Mouse (Mus musculus) hindbrain, embryonic 12.5 days (tissue): ENCODE results near the gene Mpig6b. TPM values are rescaled to one million over a fixed set of nuclear protein-coding genes. Genes with fewer than 3 reads are reported as not detected.
A peak's percentile ranks its signal among the peaks of the same experiment; 100 is the strongest.

Source experiments
- ATAC-seq: fragments of 200-750 bp; cut with Nextera tagmentation; 2 replicates; pipeline ENCODE4 v1.8.0; 2017; ENCODE audit warnings: moderate TSS enrichment; ENCODE audit not compliant: low FRiP score
- H3K27ac ChIP-seq: fragments of 300-500 bp; sonication (generic); 2 replicates; pipeline ENCODE4 v1.5.1; 2016; ENCODE audit warnings: mild to moderate bottlenecking
- H3K27me3 ChIP-seq: fragments of 300-500 bp; sonication (generic); 2 replicates; pipeline ENCODE4 v1.6.1; 2016; ENCODE audit warnings: mild to moderate bottlenecking
- H3K36me3 ChIP-seq: fragments of 300-500 bp; sonication (generic); 2 replicates; pipeline ENCODE4 v1.6.1; 2016; ENCODE audit warnings: mild to moderate bottlenecking
- H3K4me1 ChIP-seq: fragments of 300-500 bp; sonication (generic); 2 replicates; pipeline ENCODE4 v1.6.1; 2016
- H3K4me2 ChIP-seq: fragments of 300-500 bp; sonication (generic); replicated peaks from 2 replicates; pipeline ENCODE4 v1.6.1; 2016; ENCODE audit warnings: mild to moderate bottlenecking
- H3K4me3 ChIP-seq: fragments of 300-500 bp; sonication (generic); 2 replicates; pipeline ENCODE4 v1.5.1; 2016; ENCODE audit warnings: mild to moderate bottlenecking
- H3K9ac ChIP-seq: fragments of 300-500 bp; sonication (generic); 2 replicates; pipeline ENCODE4 v1.6.1; 2016; ENCODE audit warnings: mild to moderate bottlenecking, moderate library complexity
- H3K9me3 ChIP-seq: fragments of 300-500 bp; sonication (generic); replicated peaks from 2 replicates; pipeline ENCODE4 v1.6.1; 2016; ENCODE audit warnings: mild to moderate bottlenecking
- WGBS: fragments of 180-500 bp; shearing (Covaris S2); methylation state at CpG from one replicate; pipeline ENCODE4 v1.1.7; 2016; 5-methylcytosine and 5-hydroxymethylcytosine counted together
- polyA plus RNA-seq: library from polyadenylated mRNA; unstranded; fragments of >200 nt; fragmentation: Nextera tagmentation; extraction: Ambion mirVana; gene quantifications from 2 replicates; pipeline ENCODE4 v1.2.1, GENCODE M21; 2016

Gene Mpig6b
- polyA plus RNA-seq, 1 experiment from 2014 or later: 0.52 TPM

DNA sequence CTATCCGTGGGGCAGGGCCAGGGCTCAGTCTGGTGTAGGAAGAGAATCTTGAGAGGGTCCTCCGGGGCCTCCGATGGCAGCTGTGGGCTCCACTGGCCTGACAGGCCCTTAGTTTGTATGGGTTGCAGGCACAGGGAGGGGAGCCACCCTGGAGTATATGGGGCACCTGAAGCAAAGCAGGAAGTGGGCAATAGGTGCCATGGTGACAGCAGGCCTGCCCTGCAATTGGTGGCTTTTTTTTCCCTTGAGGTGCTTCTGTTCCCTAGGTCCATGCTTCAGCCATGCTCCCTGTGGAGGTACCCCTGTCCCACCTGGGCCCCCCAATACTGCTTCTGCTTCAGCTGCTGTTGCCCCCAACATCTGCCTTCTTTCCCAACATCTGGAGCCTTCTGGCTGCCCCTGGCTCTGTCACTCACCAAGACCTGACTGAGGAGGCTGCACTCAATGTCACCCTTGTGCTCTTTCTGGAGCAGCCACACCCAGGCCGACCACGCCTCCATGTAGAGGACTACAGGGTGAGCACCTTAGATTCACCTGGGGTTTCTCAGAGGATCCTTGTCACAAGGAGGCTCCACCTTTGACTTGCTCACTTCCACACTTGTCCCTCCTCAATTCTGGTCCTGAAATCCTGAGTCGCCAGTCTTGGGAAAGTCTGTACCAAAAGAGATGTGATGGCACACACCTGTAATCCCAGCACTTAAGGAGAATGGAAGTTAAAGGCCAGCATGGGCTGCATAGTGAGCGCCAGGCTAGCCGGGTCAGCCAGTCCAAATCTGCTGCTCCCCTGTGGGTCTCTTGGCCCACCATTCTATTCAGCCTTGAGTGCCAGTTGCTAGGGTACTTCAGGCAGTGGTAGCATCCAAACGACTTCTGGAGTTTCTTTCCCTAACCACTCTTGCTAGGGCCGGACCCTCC is 48.9 kb downstream of the Mpig6b start:
- Histone ChIP-seq H3K36me3 (peaks cover 57% of the 10 kb centered on the region), H3K27me3 (no peaks in the 10 kb centered on the region), H3K4me3 (no peak overlapping the region), H3K9me3 (no peaks in the 10 kb centered on the region), H3K9ac (no peak overlapping the region; the same call in 1 of the 2 replicates), H3K4me2 (no peak overlapping the region), H3K27ac (peak overlapping the region; percentile 23; the same call in 1 of the 2 replicates), H3K4me1 (peaks cover 14% of the 10 kb centered on the region)
- ATAC-seq: no peak
- WGBS: 84% methylated on average over 10 of the region's 10 CpGs

DNA sequence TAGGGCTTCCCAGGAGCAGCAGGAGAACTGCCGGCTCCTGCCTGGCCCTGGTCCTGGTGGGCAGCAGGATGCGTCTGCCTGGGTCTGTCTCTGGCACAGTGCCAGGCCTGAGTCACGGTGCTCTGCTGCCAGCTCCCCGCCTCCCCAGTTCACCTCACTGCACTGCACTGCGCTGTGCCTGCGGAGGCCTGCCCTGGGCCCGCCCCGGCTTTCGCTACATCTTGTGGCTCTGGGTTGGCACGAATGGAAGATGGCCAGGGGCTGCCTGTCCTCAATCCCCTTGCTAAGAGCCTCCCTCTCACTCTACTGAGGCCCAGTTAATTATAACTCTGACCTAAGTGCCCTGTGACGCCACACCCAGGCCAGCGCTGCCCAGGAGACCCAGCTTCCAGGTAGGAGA is 49.6 kb downstream of the Mpig6b start, which contains the start of gene Vwa7:
Gene Vwa7 (plus strand): TSS at position 204 of the 400 bp plus-strand sequence.
- no peak within 1 kb of the TSS for H3K4me3 ChIP-seq
- no peaks in the 10 kb centered on the region for H3K9me3 ChIP-seq
- H3K9ac ChIP-seq: no peak within 1 kb of the TSS; the same call in 1 of the 2 replicates
- H3K4me1 ChIP-seq: peaks cover 9% of the 10 kb centered on the region
- peaks cover 63% of the 10 kb centered on the region for H3K36me3 ChIP-seq
- no peaks in the 10 kb centered on the region for H3K27me3 ChIP-seq
- 0 out of 2 replicates have a peak within 1 kb of the TSS, but pooled peaks have one; percentile 2 for H3K4me2 ChIP-seq
- peak within 1 kb of the TSS; percentile 23; the same call in 1 of the 2 replicates for H3K27ac ChIP-seq
- 66% methylated on average over 12 of the region's 12 CpGs for WGBS
- peak; percentile 44; the same call in 1 of the 2 replicates for ATAC-seq

GRCm38 (mm10) chr17:35015296-35015695 is 50.7 kb downstream of the Mpig6b start:
- Histone ChIP-seq H3K9ac (no peak overlapping the region), H3K4me2 (no peak overlapping the region), H3K4me3 (no peak overlapping the region), H3K4me1 (peaks cover 4% of the 10 kb centered on the region; the same call in 1 of the 2 replicates), H3K9me3 (no peaks in the 10 kb centered on the region), H3K27me3 (no peaks in the 10 kb centered on the region), H3K36me3 (peaks cover 74% of the 10 kb centered on the region), H3K27ac (no peak overlapping the region)
- 92% methylated on average over 16 of the region's 16 CpGs for WGBS
- no peak for ATAC-seq

- Histone ChIP-seq H3K4me1 (peaks cover 4% of the 10 kb centered on the region; the same call in 1 of the 2 replicates), H3K4me3 (no peak overlapping the region), H3K36me3 (peaks cover 95% of the 10 kb centered on the region), H3K27me3 (no peaks in the 10 kb centered on the region), H3K27ac (no peak overlapping the region), H3K4me2 (no peak overlapping the region), H3K9me3 (no peaks in the 10 kb centered on the region), H3K9ac (no peak overlapping the region)
- no peak for ATAC-seq
- 93% methylated on average over 6 of the region's 6 CpGs for WGBS
These were observed 52.8 kb downstream of the Mpig6b start for GRCm38 (mm10) chr17:35013221-35013620.

Other genes with a start within 250 kb of the Mpig6b start
- 25.0 and 26.7 TPM in 2 replicates for gene Stk19, start 229.2 kb downstream of the Mpig6b start, polyA plus RNA-seq
- 62.5 and 70.2 TPM in 2 replicates for gene Dxo, start 229.2 kb downstream of the Mpig6b start, polyA plus RNA-seq
- 64.9 and 65.8 TPM in 2 replicates for gene Skiv2l, start 216.0 kb downstream of the Mpig6b start, polyA plus RNA-seq
- 95.2 and 111 TPM in 2 replicates for gene Nelfe, start 215.8 kb downstream of the Mpig6b start, polyA plus RNA-seq
- 2.2 TPM in 2 replicates for gene Cfb, start 203.7 kb downstream of the Mpig6b start, polyA plus RNA-seq
- 12.0 and 12.8 TPM in 2 replicates for gene Zbtb12, start 186.7 kb downstream of the Mpig6b start, polyA plus RNA-seq
- 0.10 and 0.29 TPM in 2 replicates for gene Gm20547, start 184.1 kb downstream of the Mpig6b start, polyA plus RNA-seq
- gene C2, start 167.9 kb downstream of the Mpig6b start, polyA plus RNA-seq: 1.4 and 2.6 TPM in 2 replicates
- gene Ehmt2, start 167.7 kb downstream of the Mpig6b start, polyA plus RNA-seq: 110 and 113 TPM in 2 replicates
- gene Slc44a4, start 151.7 kb downstream of the Mpig6b start, polyA plus RNA-seq: 0.13 and 0.15 TPM in 2 replicates
- 25.2 and 28.2 TPM in 2 replicates for gene Neu1, start 134.9 kb downstream of the Mpig6b start, polyA plus RNA-seq
- 0.08 and 0.25 TPM in 2 replicates for gene Hspa1b, start 106.9 kb downstream of the Mpig6b start, polyA plus RNA-seq
- 0.99 TPM in 1 of 2 replicates, not detected in the other for gene Gm20481, start 96.3 kb downstream of the Mpig6b start, polyA plus RNA-seq
- gene Hspa1a, start 94.0 kb downstream of the Mpig6b start, polyA plus RNA-seq: 2.2 and 3.1 TPM in 2 replicates
- gene Hspa1l, start 93.5 kb downstream of the Mpig6b start, polyA plus RNA-seq: 1.3 TPM in 2 replicates
- gene Lsm2, start 84.3 kb downstream of the Mpig6b start, polyA plus RNA-seq: 128 and 158 TPM in 2 replicates
- gene Vars, start 65.2 kb downstream of the Mpig6b start, polyA plus RNA-seq: 109 and 110 TPM in 2 replicates
- 0.12 and 0.20 TPM in 2 replicates for gene Vwa7, start 49.6 kb downstream of the Mpig6b start, polyA plus RNA-seq
- gene Sapcd1, start 38.2 kb downstream of the Mpig6b start, polyA plus RNA-seq: 2.4 and 3.6 TPM in 2 replicates
- gene Msh5, start 19.4 kb downstream of the Mpig6b start, polyA plus RNA-seq: 3.0 and 3.1 TPM in 2 replicates
- gene Clic1, start 16.2 kb downstream of the Mpig6b start, polyA plus RNA-seq: 157 and 159 TPM in 2 replicates
- gene Ddah2, start 7.1 kb downstream of the Mpig6b start, polyA plus RNA-seq: 512 and 517 TPM in 2 replicates
- gene Ly6g6c, start 796 bp downstream of the Mpig6b start, polyA plus RNA-seq: not detected in 2 replicates
- gene Ly6g6e, start 10.7 kb upstream of the Mpig6b start, polyA plus RNA-seq: not detected in 2 replicates
- 2.1 and 2.3 TPM in 2 replicates for gene Ly6g6d, start 11.9 kb upstream of the Mpig6b start, polyA plus RNA-seq
- gene Ly6g6f, start 19.4 kb upstream of the Mpig6b start, polyA plus RNA-seq: 0.47 and 0.62 TPM in 2 replicates
- 78.6 and 81.1 TPM in 2 replicates for gene Abhd16a, start 23.1 kb upstream of the Mpig6b start, polyA plus RNA-seq
- gene Ly6g5c, start 42.1 kb upstream of the Mpig6b start, polyA plus RNA-seq: not detected in 2 replicates
- gene Ly6g5b, start 49.2 kb upstream of the Mpig6b start, polyA plus RNA-seq: 1.4 and 1.5 TPM in 2 replicates
- gene Gpank1, start 55.3 kb upstream of the Mpig6b start, polyA plus RNA-seq: 19.8 and 20.8 TPM in 2 replicates
- gene Csnk2b, start 55.9 kb upstream of the Mpig6b start, polyA plus RNA-seq: 237 and 276 TPM in 2 replicates
- gene D17H6S53E, start 60.2 kb upstream of the Mpig6b start, polyA plus RNA-seq: 7.3 and 7.7 TPM in 2 replicates
- gene Apom, start 65.9 kb upstream of the Mpig6b start, polyA plus RNA-seq: 0.39 TPM in 1 of 2 replicates, not detected in the other
- gene Bag6, start 69.0 kb upstream of the Mpig6b start, polyA plus RNA-seq: 87.9 and 88.3 TPM in 2 replicates
- 206 and 213 TPM in 2 replicates for gene Prrc2a, start 98.7 kb upstream of the Mpig6b start, polyA plus RNA-seq
- 7.8 and 7.9 TPM in 2 replicates for gene Aif1, start 109.9 kb upstream of the Mpig6b start, polyA plus RNA-seq
- gene Lst1, start 122.3 kb upstream of the Mpig6b start, polyA plus RNA-seq: 6.1 and 6.9 TPM in 2 replicates
- 0.54 and 0.81 TPM in 2 replicates for gene Ltb, start 128.3 kb upstream of the Mpig6b start, polyA plus RNA-seq
- gene Tnf, start 135.8 kb upstream of the Mpig6b start, polyA plus RNA-seq: 0.14 TPM in 1 of 2 replicates, not detected in the other
- not detected in 2 replicates for gene Lta, start 139.2 kb upstream of the Mpig6b start, polyA plus RNA-seq
- gene Gm16181, start 154.7 kb upstream of the Mpig6b start, polyA plus RNA-seq: 0.62 TPM in 1 of 2 replicates, not detected in the other
- 21.1 and 23.0 TPM in 2 replicates for gene Atp6v1g2, start 167.5 kb upstream of the Mpig6b start, polyA plus RNA-seq
- 12.1 and 12.2 TPM in 2 replicates for gene Nfkbil1, start 169.6 kb upstream of the Mpig6b start, polyA plus RNA-seq
- 480 and 488 TPM in 2 replicates for gene Ddx39b, start 175.6 kb upstream of the Mpig6b start, polyA plus RNA-seq
- gene H2-D1, start 196.5 kb upstream of the Mpig6b start, polyA plus RNA-seq: 38.6 and 46.0 TPM in 2 replicates